Mouse (Mus musculus) thymus, postnatal 14 days (tissue): Measurements from ENCODE around the gene Atg2a.
A peak's percentile ranks its signal among the peaks of the same experiment; 100 is the strongest.
"Not testable (repeated sequence)": the region's sequence is repeated elsewhere in the genome, so short reads cannot be mapped to it uniquely, and the experiment has no call there.

Source experiments
- DNase-seq: peaks from one replicate; pipeline ENCODE4 v3.0.0; 2021

Gene Atg2a

GRCm38 (mm10) chr19:6276426-6277421 lies 35.3 kb downstream of the Atg2a start, which contains the start of gene Ehd1:
TSS of gene Ehd1 (plus strand) at chr19:6276725.
- peak; percentile 94 for DNase-seq

GRCm38 (mm10) chr19:6277661-6278438 lies 36.4 kb downstream of the Atg2a start:
- DNase-seq = no peak

- DNase-seq = no peak
Observed at GRCm38 (mm10) chr19:6278439-6279073, 37.1 kb downstream of the Atg2a start.

GRCm38 (mm10) chr19:6279481-6280144 lies 38.1 kb downstream of the Atg2a start:
- no peak for DNase-seq

- no peak for DNase-seq
Observed at GRCm38 (mm10) chr19:6280554-6280953, 39.1 kb downstream of the Atg2a start.

- DNase-seq = no peak
Observed at GRCm38 (mm10) chr19:6281122-6282020, 39.9 kb downstream of the Atg2a start.

- DNase-seq = no peak
Observed at GRCm38 (mm10) chr19:6283001-6283400, 41.5 kb downstream of the Atg2a start.

GRCm38 (mm10) chr19:6284502-6284901 lies 43.0 kb downstream of the Atg2a start:
- no peak for DNase-seq

- DNase-seq = no peak
Observed at GRCm38 (mm10) chr19:6285226-6285625, 43.8 kb downstream of the Atg2a start.

- DNase-seq = no peak
Observed at GRCm38 (mm10) chr19:6285632-6286433, 44.4 kb downstream of the Atg2a start.

GRCm38 (mm10) chr19:6286434-6287401 lies 45.2 kb downstream of the Atg2a start:
- DNase-seq = peak; percentile 25

- no peak for DNase-seq
Observed at GRCm38 (mm10) chr19:6288236-6288894, 46.9 kb downstream of the Atg2a start.

GRCm38 (mm10) chr19:6289696-6290238 lies 48.3 kb downstream of the Atg2a start:
- no peak for DNase-seq

- DNase-seq = not testable (repeated sequence)
Observed at GRCm38 (mm10) chr19:6290720-6291116, 49.2 kb downstream of the Atg2a start.

GRCm38 (mm10) chr19:6291117-6291781 lies 49.8 kb downstream of the Atg2a start:
- DNase-seq = no peak

- DNase-seq = no peak
Observed at GRCm38 (mm10) chr19:6292262-6292661, 50.8 kb downstream of the Atg2a start.

GRCm38 (mm10) chr19:6294301-6294700 lies 52.8 kb downstream of the Atg2a start:
- DNase-seq = no peak
